Mouse (Mus musculus) forebrain, embryonic 12.5 days (tissue): ENCODE data around the gene Plcd3. TPM values are rescaled to one million over a fixed set of nuclear protein-coding genes. Genes with fewer than 3 reads are reported as not detected.

Source experiments
- ATAC-seq: fragments of 200-750 bp; cut with Nextera tagmentation; 2 replicates; pipeline ENCODE4 v1.8.0; 2017; ENCODE audit warnings: moderate TSS enrichment; ENCODE audit not compliant: low FRiP score
- H3K27ac ChIP-seq: fragments of 300-500 bp; sonication (generic); 2 replicates; pipeline ENCODE4 v1.5.1; 2016; ENCODE audit warnings: mild to moderate bottlenecking
- H3K27me3 ChIP-seq: fragments of 300-500 bp; sonication (generic); 2 replicates; pipeline ENCODE4 v1.6.1; 2016; ENCODE audit warnings: mild to moderate bottlenecking
- H3K36me3 ChIP-seq: fragments of 300-500 bp; sonication (generic); replicated peaks from 2 replicates; pipeline ENCODE4 v1.6.1; 2016; ENCODE audit warnings: mild to moderate bottlenecking
- H3K4me1 ChIP-seq: fragments of 300-500 bp; sonication (generic); 2 replicates; pipeline ENCODE4 v1.6.1; 2016
- H3K4me2 ChIP-seq: fragments of 300-500 bp; sonication (generic); 2 replicates; pipeline ENCODE4 v1.6.1; 2016; ENCODE audit warnings: mild to moderate bottlenecking, moderate library complexity
- H3K4me3 ChIP-seq: fragments of 300-500 bp; sonication (generic); replicated peaks from 2 replicates; pipeline ENCODE4 v1.5.1; 2016; ENCODE audit warnings: mild to moderate bottlenecking
- H3K9ac ChIP-seq: fragments of 300-500 bp; sonication (generic); 2 replicates; pipeline ENCODE4 v1.6.1; 2016; ENCODE audit warnings: mild to moderate bottlenecking
- H3K9me3 ChIP-seq: fragments of 300-500 bp; sonication (generic); 2 replicates; pipeline ENCODE4 v1.6.1; 2016
- WGBS: fragments of 180-500 bp; shearing (Covaris S2); methylation state at CpG from one replicate; pipeline ENCODE4 v1.1.7; 2016; 5-methylcytosine and 5-hydroxymethylcytosine counted together
- polyA plus RNA-seq: library from polyadenylated mRNA; unstranded; fragments of >200 nt; fragmentation: Nextera tagmentation; extraction: Ambion mirVana; gene quantifications from 2 replicates; pipeline ENCODE4 v1.2.1, GENCODE M21; 2016

Plcd3 gene
- polyA plus RNA-seq, 1 experiment from 2014 or later: 1.5 TPM

DNA sequence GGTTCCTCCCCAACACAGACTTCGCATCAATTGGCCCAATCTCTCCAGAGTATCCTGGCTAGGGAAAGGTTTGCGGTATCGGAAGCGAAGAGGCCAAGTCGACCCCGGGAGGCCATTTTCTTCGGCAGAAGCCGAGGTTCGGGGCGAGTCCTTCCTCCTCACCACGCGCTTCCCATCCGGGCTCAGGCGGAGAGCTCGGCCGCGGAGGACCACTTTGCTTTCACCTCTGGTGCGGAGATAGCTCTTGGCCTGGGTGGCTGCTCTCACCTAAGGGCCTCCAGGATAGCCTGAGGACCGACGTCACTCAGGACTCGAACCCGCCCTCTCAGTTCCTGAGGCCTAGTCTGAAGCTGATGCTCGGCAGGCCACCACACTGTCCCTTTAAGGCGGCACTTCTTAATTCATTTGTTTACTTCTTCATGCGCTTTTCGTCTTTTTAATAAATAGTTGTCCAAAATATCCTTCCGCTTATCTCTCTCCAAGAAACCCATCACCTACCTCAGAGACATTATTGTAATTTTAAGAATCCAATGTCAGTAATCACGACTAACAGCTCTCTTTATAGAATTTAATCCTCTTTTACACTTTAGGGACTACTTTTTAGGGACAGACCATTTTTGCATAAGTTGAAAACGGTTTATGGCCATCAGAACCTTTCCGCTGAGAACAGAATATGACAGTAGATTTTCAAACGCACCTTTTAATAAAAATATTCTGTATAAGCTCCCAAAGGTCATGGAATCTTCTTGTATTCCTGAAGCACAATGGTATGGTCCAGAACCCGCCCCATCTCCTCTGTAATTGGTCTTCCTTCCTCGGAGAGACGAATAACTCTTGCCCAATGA, 13.9 kb upstream of the Plcd3 start:
- Histone ChIP-seq H3K4me1 (peaks cover 48% of the 10 kb centered on the region), H3K9ac (peak overlapping the region; percentile 72)
- under 1% methylated on average over 34 of the region's 34 CpGs for WGBS

DNA sequence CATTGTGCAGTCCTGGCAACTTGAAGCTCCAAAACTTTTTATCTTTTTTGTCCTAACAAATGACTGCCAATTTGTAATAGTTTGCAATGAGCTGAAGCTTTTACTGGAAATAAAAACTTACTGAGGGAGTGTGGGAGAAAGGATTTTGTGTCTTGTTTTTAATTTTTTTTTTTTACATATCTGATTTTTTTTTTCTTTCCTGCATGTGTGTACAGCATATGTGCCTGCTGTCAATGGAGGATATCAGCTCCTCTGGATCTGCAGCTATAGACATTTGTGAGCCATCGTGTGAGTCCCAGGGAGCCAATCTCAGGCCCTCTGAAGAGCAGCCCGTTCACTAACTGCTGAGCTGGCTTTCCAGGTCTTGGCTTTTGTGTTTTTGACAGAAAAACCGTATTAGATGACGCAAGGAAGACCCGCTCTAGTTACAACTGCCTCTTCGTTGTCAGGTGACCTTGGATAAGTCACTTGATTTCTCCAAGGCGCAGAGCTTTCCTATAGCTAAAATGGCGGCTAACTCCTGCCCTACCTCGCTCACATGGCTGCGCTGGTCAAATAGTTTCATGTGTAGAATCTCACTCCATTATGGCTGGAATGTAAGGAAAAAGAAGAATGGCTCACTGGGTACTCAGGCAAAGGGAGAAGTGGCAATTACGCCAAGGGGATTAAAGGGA, 12.9 kb upstream of the Plcd3 start:
- Histone ChIP-seq H3K36me3 (no peaks in the 10 kb centered on the region), H3K27ac (peak overlapping the region; percentile 89; the same call in 1 of the 2 replicates), H3K27me3 (peaks cover 41% of the 10 kb centered on the region), H3K9ac (peak overlapping the region; percentile 72), H3K4me3 (peak overlapping the region; percentile 61), H3K4me1 (peaks cover 48% of the 10 kb centered on the region), H3K4me2 (peak overlapping the region; percentile 94), H3K9me3 (no peaks in the 10 kb centered on the region)
- no peak for ATAC-seq
- 83% methylated on average over 11 of the region's 11 CpGs for WGBS

More for the DNA sequence above, 13.9 kb upstream of the Plcd3 start:
- peaks cover 37% of the 10 kb centered on the region for H3K27me3 ChIP-seq
- H3K36me3 ChIP-seq: no peaks in the 10 kb centered on the region
- H3K4me2 ChIP-seq: peak overlapping the region; percentile 94
- peak overlapping the region; percentile 61 for H3K4me3 ChIP-seq
- H3K27ac ChIP-seq: peak overlapping the region; percentile 89
- no peaks in the 10 kb centered on the region for H3K9me3 ChIP-seq
- ATAC-seq: peak; percentile 79

DNA sequence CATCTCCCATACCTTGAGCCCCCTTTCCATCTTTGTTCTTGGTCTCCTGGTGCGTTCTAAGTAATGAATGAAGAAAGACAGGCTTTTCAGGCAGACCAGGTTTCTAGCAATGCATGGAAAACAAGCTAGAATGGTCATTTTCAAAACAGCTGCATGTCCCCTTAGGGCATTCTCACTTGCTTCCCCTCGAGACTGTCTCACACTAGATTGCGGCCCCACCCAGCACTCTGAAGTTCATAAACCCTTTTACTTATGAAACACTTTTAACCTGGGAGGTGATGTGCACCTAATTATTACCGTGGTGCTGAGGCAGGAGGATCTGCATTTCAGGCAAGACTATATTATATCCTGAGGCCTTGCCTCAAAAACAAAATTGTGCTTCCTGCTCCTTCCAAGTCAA, 12.3 kb upstream of the Plcd3 start:
- Histone ChIP-seq H3K4me1 (peaks cover 46% of the 10 kb centered on the region), H3K9ac (no peak overlapping the region), H3K27ac (no peak overlapping the region), H3K36me3 (no peaks in the 10 kb centered on the region), H3K4me2 (no peak overlapping the region), H3K9me3 (no peaks in the 10 kb centered on the region), H3K27me3 (peaks cover 41% of the 10 kb centered on the region), H3K4me3 (no peak overlapping the region)
- 73% methylated on average over 4 of the region's 4 CpGs for WGBS
- no peak for ATAC-seq

DNA sequence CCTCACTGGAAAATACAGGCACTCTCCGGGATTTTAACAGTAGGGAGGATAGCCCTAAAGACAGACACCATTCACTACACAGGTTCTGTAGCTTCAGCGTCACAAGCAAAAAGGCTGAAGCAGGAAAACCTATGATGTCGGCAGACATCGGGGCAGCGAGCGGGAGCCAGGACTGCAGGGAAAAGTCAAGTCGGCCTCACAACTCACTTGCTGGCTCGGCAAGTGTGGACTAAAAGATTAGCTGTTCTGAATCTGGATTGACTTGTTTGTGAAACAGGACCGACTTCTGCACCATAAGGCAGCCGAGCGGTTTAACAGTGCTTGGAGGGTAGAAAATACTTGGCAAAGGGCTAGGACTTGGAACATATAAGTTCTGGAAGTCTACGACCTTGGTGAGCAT, 11.5 kb upstream of the Plcd3 start:
- Histone ChIP-seq H3K27ac (no peak overlapping the region), H3K4me3 (no peak overlapping the region), H3K36me3 (no peaks in the 10 kb centered on the region), H3K27me3 (peaks cover 41% of the 10 kb centered on the region), H3K4me1 (peaks cover 40% of the 10 kb centered on the region), H3K4me2 (no peak overlapping the region), H3K9ac (0 out of 2 replicates have a peak overlapping the region, but pooled peaks have one; percentile 5), H3K9me3 (no peaks in the 10 kb centered on the region)
- no peak for ATAC-seq
- 26% methylated on average over 12 of the region's 12 CpGs for WGBS

DNA sequence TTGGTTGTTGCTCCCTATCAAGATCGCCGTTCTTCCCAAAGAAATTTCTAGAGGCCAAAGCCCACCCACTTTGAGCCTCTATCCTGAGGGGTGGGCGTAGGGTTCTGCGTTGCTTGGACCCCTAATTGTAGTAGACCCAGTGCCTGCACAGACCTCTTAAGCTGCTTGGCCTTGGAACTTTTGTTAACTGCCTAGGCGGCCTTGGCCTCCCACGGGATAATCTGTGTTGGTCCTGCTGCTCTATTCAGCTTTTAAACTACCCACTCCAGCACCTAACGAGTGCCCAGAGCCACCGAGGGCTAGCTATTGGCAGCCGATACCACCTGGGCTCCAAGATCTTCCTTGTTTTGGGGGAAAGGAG, 11.1 kb upstream of the Plcd3 start:
- H3K27ac ChIP-seq: no peak overlapping the region
- no peak for ATAC-seq
- no peaks in the 10 kb centered on the region for H3K9me3 ChIP-seq
- H3K9ac ChIP-seq: 0 out of 2 replicates have a peak overlapping the region, but pooled peaks have one; percentile 44
- H3K36me3 ChIP-seq: no peaks in the 10 kb centered on the region
- peak overlapping the region; percentile 25 for H3K4me3 ChIP-seq
- H3K27me3 ChIP-seq: peaks cover 41% of the 10 kb centered on the region
- 5% methylated on average over 9 of the region's 9 CpGs for WGBS
- H3K4me1 ChIP-seq: peaks cover 35% of the 10 kb centered on the region
- peak overlapping the region; percentile 47 for H3K4me2 ChIP-seq

DNA sequence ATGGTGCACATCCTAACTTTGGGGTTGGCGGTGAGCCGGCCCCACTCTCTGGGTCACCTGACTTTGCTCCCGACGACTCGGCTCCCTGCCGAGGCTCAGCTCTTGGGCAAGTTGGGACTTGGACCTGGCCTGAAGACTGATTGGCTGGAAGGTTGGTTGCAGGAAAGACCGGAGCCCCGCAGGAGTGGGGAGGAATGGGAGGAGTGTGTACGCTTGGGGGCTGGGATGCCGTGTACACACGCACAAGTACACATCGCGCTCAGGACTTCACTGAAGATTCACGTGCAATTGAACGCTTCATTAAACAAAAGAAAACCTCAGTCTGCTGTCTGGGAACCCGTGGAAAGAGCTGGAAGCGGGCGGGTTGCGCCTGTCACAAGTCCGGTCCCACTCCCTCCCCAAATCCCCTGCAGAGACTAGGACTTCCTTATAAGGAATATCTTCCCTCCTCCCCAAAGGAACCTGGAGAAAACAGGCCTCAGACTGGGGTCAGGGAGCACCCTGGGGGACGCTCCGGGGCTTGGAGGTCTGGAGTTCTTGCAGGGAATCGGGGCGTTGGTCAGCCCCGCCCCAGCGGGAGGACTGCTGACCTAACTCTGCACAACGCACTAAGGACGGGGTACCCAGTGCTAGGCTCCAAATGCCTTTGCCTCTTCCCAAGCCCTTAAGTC, 10.6 kb upstream of the Plcd3 start:
- 2% methylated on average over 28 of the region's 28 CpGs for WGBS
- Histone ChIP-seq H3K4me1 (peaks cover 30% of the 10 kb centered on the region), H3K27ac (no peak overlapping the region), H3K27me3 (peaks cover 41% of the 10 kb centered on the region), H3K9me3 (no peaks in the 10 kb centered on the region), H3K4me3 (peak overlapping the region; percentile 25), H3K36me3 (no peaks in the 10 kb centered on the region), H3K9ac (peak overlapping the region; percentile 44; the same call in 1 of the 2 replicates), H3K4me2 (peak overlapping the region; percentile 47)
- no peak for ATAC-seq

DNA sequence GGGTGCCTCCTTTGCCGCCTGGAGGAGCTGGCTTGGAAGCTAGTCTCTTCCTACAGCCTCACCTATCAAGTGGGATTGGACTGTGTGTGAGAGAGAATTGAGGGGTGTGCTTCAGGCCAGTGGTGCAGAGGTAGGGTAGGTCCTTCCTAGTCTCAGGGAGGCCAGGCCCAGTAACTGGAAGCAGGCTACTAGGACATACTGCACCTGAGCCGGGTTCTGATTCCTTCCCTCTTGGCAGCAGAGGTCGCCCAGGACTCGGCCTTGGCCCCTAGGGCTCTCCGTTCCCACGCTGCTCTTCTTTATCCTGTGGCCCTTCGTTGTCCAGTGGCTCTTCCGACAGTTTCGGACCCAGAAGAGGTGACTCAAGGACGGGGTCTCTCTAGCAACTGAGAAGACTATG, 9.8 kb upstream of the Plcd3 start:
- Histone ChIP-seq H3K36me3 (no peaks in the 10 kb centered on the region), H3K4me1 (peaks cover 25% of the 10 kb centered on the region), H3K9ac (no peak overlapping the region), H3K9me3 (no peaks in the 10 kb centered on the region), H3K27ac (no peak overlapping the region), H3K4me2 (peak overlapping the region; percentile 47; the same call in 1 of the 2 replicates), H3K4me3 (no peak overlapping the region), H3K27me3 (peaks cover 41% of the 10 kb centered on the region)
- ATAC-seq: no peak
- WGBS: 14% methylated on average over 10 of the region's 10 CpGs

DNA sequence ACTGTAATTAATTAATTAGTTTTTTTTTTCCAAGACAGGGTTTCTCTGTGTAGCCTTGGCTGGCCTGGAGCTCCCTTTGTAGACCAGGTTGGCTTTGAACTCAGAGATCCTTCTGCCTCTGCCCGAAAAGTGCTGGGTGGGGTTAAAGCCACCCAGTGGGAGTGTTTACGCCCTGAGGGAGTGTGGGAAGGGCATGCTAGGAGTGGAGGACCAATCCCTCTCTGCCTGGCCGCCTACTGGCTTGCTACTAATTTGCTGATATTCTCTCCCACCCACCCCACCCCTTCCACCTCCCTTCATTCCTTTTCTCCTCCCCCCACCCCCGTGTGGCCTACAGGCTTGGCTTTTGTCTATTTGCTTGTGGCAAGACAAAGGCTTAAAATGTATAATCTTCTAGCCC, 4.9 kb upstream of the Plcd3 start:
- H3K4me1 ChIP-seq: peaks cover 20% of the 10 kb centered on the region
- no peaks in the 10 kb centered on the region for H3K36me3 ChIP-seq
- 56% methylated on average over 4 of the region's 4 CpGs for WGBS
- no peak overlapping the region for H3K4me3 ChIP-seq
- no peak overlapping the region for H3K9ac ChIP-seq
- ATAC-seq: no peak
- no peaks in the 10 kb centered on the region for H3K9me3 ChIP-seq
- H3K27ac ChIP-seq: no peak overlapping the region
- H3K4me2 ChIP-seq: no peak overlapping the region
- H3K27me3 ChIP-seq: peaks cover 47% of the 10 kb centered on the region

DNA sequence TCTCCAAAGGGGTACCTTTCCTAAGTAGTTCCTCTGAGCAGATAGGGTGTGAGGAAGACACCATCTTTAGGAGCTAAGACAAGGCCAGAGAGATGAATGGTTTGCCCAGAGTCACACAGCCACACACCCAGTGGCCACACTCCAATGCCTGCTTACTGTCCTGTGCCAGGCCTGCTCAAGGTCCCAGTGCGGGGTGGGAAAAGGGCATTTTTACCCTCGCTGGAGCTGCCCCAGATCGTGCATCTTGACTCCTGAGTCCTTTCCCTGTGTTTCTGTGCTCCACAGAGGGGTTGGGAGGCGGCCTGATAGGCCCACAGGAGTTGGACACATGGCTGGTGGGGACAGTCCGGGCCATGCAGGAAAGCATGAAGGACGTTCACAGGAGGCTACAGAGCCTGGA, 4.4 kb upstream of the Plcd3 start:
- WGBS: 88% methylated on average over 6 of the region's 6 CpGs

DNA sequence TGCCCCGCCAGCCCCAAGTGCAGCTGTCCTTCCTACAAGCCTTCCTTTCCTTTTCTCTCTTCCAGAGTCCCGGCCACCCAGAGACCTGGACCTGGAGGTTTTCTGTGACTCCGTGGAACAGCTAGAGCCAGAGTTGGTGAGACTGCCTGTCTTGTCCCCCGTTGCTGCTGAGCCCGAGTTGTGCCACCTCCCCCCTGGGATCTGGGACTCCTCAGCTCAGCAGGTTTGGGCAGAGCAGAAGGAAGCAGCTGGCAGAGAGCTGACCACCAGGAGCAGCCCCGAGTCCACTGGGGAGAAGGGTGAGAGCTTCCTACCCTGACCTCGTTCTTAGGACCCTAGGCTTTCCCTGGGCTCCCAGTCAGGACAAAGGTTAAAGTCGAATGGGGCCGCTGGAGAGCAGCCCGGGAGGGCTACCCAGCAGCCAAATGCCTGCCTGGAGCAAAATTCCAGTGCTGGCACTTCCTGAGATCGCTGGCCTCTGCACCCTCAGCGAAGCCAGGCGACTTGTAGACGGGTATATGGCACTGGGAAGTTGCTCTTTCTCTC, 3.8 kb upstream of the Plcd3 start:
- Histone ChIP-seq H3K4me3 (no peak overlapping the region), H3K27ac (no peak overlapping the region), H3K9me3 (no peaks in the 10 kb centered on the region), H3K27me3 (peaks cover 49% of the 10 kb centered on the region), H3K9ac (no peak overlapping the region), H3K4me2 (no peak overlapping the region), H3K4me1 (peaks cover 24% of the 10 kb centered on the region), H3K36me3 (no peaks in the 10 kb centered on the region)
- 58% methylated on average over 14 of the region's 14 CpGs for WGBS
- ATAC-seq: no peak

More for the DNA sequence above, 4.4 kb upstream of the Plcd3 start:
- no peaks in the 10 kb centered on the region for H3K9me3 ChIP-seq
- H3K27me3 ChIP-seq: peaks cover 47% of the 10 kb centered on the region
- peaks cover 24% of the 10 kb centered on the region for H3K4me1 ChIP-seq
- no peak overlapping the region for H3K27ac ChIP-seq
- no peaks in the 10 kb centered on the region for H3K36me3 ChIP-seq
- H3K9ac ChIP-seq: no peak overlapping the region
- no peak for ATAC-seq
- H3K4me2 ChIP-seq: no peak overlapping the region
- no peak overlapping the region for H3K4me3 ChIP-seq

DNA sequence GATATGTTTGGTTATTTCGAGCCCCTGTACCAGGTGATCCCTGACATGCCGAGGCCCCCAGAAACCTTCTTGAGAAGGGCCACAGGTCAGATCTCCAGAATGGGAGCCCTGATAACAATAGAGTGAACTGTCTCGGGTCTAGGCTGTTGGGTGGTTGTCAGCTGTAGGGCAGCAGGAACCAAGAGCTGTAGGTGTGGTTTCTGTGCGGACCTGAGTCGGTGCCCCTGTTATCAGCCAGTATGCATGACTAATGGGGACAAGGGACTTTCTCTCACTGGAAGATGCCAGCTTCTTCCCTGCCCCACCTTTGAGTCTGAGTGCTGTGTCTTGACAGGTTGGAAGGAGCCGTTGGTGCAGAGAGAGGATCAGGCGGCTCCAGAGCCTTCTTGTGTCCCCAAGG, 3.0 kb upstream of the Plcd3 start:
- Histone ChIP-seq H3K9ac (no peak overlapping the region), H3K27me3 (peaks cover 53% of the 10 kb centered on the region), H3K27ac (no peak overlapping the region), H3K9me3 (no peaks in the 10 kb centered on the region), H3K36me3 (no peaks in the 10 kb centered on the region), H3K4me1 (peaks cover 24% of the 10 kb centered on the region), H3K4me2 (no peak overlapping the region), H3K4me3 (no peak overlapping the region)
- WGBS: 78% methylated on average over 7 of the region's 7 CpGs
- ATAC-seq: no peak

DNA sequence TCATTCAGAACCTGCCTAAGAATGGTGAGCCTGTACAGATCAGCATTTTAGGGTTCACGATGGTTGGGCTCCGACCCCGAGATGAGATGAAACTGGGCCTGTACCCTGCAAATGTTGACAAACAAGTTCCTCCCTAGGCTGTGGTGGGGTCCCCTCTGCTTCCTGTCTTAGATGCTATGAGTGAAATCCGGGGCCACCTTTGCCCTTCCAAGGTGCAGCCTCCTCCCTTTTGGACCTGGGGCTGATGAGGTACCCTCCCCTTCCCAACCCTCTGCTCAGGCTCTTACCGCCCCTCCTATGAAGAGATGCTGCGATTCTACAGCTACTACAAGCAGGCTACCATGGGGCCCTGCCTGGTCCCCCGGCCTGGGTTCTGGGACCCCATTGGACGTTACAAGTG, 2.2 kb upstream of the Plcd3 start:
- no peak overlapping the region for H3K27ac ChIP-seq
- ATAC-seq: no peak
- peaks cover 24% of the 10 kb centered on the region for H3K4me1 ChIP-seq
- peak overlapping the region; percentile 85 for H3K4me2 ChIP-seq
- WGBS: 65% methylated on average over 8 of the region's 8 CpGs
- H3K27me3 ChIP-seq: peaks cover 61% of the 10 kb centered on the region
- no peak overlapping the region for H3K9ac ChIP-seq
- peak overlapping the region; percentile 50 for H3K4me3 ChIP-seq
- no peaks in the 10 kb centered on the region for H3K9me3 ChIP-seq
- no peaks in the 10 kb centered on the region for H3K36me3 ChIP-seq
